Mouse (Mus musculus): ENCODE data around the gene Il27ra.
"Not testable (repeated sequence)": the region's sequence is repeated elsewhere in the genome, so short reads cannot be mapped to it uniquely, and the experiment has no call there.

GRCm38 (mm10) chr8:83983222-83983621 lies 59.2 kb downstream of the Il27ra start:
- TF ChIP-seq CTCF (IDR thresholded peaks at IDR 0.05; ENCODE audit: borderline replicate concordance, insufficient read depth, low read length); POLR2A (IDR thresholded peaks at IDR 0.05; ENCODE audit: low read depth, low read length): not testable (repeated sequence)

All from embryonic fibroblast, embryonic 13.5 days (primary cell).